Mouse (Mus musculus): ENCODE data around the gene Tmem237.

GRCm38 (mm10) chr1:59163918-59164317 is 43.7 kb upstream of the Tmem237 start:
- TF ChIP-seq CTCF (IDR thresholded peaks at IDR 0.05; ENCODE audit: extremely low read depth, insufficient read depth, insufficient read length, insufficient replicate concordance) = no peak
- TF ChIP-seq POLR2A (IDR thresholded peaks at IDR 0.05; ENCODE audit: low read depth, low read length) = no peak

Measured in spleen, adult 2 months (tissue).